Mouse (Mus musculus) NIH3T3 (cell line): ENCODE data around the gene Opn1sw.
"Not testable (repeated sequence)": the region's sequence is repeated elsewhere in the genome, so short reads cannot be mapped to it uniquely, and the experiment has no call there.

ENCODE experiments used
- DNase-seq: peaks from one replicate; pipeline ENCODE4 v3.0.0-alpha.2; 2012; ENCODE audit warnings: low read depth

Gene Opn1sw

DNA sequence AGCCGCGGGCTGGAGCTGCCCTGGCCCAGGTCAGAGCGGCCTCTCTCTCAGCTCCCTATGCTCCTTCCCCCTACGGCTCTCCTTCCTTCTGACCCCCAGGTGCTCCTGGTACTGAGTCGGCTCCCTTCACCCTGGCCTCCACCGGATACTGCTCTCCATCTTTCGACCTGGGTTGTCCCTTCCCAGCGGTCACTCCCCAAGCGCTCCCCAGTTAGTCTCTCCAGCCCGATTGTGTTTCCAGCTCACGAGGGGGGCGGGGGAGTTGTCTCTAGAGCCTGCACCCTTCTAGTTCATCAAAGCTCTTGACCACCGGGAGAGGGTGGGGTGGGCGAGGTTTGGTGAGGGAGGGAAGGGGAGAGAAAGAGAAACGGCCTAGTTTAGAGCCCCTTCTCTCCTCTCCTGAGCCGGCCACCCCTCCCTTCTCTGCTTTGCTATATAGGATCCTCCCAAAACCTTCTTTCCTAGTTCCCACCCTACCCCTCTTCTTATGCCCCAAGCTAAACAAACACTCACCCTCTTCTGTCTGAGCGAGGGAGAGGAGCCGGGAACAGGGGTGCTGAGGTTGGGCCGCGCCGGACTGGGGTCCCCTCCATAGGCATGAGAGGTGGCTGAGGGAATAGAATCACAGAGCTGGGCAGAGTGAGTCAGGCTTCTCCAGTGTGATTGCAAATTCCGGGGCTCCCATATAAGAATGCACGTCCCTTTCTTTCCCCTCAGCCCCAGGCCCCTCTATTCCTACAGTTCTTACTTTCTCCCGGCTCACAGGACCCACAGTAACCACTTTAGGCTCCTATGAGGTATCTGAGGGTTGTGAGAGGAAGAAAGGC, 8.7 kb upstream of the Opn1sw start:
- no peak for DNase-seq

DNA sequence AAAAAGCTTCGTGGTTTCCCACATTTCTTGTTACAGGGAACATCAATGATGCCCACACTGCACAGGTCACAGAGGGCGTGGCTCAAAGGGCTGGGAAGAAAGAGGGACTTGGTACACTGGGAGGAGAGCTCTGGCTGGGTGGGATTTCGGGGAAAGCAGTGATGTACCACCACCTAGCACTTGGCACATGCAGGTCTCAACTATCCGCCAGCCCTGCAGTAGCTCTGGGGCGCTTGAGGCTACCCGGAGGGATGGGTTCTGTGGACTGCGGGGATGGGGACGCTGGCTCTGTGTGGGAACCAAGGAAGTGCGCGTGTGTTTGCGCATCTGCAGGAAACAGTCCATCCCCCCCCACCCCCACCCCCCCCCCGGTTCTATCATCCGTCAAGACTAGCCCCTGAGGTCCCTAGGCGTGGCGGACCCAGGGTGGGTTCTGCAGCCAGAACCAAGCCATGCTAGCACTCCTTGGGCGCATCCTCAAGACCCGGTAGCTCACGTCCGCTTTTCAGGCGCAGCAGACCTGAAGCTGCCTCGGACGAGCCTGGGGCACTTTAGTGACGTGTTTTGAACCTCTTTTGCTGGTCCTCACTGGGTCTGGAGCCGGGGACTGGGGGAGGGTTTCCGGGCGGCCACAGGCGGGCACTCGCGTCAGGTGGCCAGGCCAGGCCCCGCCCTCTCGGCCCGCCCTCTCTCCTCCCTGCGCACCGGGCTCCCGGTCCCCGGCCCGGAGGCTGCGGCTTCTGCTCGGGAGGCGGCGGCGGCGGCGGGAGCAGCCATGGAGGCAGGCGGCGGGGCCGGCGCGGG, 7.8 kb upstream of the Opn1sw start, which contains the start of gene Ccdc136:
TSS of gene Ccdc136 (plus strand) at position 400 of the 804 bp plus-strand sequence.
- DNase-seq = peak; percentile 87

DNA sequence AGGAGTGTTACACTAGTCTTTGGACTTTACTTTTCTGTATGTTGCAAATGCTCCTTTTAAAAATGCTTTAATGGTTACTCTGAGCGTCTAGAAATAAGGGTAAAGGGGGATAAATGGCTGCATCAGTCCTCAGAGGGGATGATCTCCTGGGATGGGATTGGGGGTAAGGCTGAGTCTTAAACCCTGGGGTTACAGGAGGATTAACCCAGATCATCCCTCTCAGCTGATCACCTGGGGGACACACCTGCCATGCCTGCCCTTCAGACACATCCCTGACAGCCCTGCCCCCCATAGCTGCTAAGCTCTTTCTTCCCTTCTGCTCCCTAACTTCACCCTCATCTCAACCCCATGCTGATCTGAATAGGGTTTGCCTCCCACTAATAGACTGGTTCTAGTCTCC, 6.0 kb upstream of the Opn1sw start:
- no peak for DNase-seq

DNA sequence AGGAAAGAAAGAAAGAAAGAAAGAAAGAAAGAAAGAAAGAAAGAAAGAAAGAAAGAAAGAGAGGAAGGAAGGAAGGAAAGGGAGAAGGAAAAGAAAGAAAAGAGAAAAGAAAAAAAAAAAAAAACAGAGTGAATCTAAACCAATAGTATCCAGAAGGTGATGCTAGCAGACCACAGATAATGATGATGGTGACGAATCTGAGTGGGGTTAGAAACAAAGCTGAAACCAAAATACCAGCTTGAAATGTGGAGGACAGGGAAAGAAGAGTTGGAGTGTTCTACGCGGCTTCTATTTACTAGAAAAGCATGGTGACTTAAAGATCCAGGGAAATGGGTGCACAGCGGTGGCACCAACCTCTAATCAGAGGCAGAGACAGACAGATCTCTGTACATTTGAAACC, 3.5 kb upstream of the Opn1sw start:
- peak; percentile 69 for DNase-seq

DNA sequence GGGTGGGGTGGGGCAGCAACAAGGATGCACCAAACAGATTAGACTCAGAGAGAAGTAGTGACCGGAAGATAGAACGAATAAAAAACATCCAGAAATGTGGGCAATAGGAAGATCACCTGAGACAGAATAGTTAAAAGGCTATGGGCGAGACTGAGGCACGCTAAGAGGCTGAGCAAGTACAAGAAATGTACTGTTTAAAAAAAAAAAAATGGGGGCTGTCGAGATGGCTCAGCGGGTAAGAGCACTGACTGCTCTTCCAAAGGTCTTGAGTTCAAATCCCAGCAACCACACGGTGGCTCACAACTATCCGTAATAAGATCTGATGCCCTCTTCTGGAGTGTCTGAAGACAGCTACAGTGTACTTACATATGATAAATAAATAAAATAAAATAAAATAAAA, 3.0 kb upstream of the Opn1sw start:
- not testable (repeated sequence) for DNase-seq

DNA sequence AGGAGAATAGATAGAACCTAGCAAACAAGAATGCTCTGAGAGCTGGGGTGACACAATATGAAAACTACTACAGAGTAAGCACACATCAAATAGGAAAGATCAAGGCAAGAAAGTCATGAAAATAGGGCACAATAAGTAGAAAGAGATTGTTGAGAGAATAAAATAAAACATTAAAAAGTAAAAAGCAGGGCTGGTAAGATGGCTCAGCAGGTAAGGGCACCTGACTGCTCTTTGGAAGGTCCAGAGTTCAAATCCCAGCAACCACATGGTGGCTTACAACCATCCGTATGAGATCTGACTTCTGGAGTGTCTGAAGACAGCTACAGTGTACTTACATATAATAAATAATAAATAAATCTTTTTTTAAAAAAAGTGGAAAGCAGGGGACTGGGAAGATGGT, 2.2 kb upstream of the Opn1sw start:
- not testable (repeated sequence) for DNase-seq

DNA sequence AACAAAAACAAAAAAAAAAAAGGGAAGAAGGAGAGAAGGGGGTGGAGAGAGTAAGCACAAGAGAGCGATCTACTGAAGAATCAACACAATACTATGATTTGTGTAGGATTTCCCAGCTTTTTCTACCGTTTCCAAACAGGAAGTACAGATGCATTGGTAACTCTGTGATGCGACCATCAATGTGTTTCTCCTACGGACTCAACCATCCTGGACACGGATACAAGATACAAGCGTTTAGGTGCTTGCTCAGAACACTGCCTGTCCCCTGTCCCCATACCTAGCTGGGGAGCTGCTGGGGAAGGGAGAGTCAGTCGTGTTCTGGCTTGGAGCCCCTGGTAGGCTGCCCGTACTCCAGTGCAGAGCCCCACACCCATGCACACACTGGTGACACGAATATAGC, 1.2 kb upstream of the Opn1sw start:
- DNase-seq = no peak

DNA sequence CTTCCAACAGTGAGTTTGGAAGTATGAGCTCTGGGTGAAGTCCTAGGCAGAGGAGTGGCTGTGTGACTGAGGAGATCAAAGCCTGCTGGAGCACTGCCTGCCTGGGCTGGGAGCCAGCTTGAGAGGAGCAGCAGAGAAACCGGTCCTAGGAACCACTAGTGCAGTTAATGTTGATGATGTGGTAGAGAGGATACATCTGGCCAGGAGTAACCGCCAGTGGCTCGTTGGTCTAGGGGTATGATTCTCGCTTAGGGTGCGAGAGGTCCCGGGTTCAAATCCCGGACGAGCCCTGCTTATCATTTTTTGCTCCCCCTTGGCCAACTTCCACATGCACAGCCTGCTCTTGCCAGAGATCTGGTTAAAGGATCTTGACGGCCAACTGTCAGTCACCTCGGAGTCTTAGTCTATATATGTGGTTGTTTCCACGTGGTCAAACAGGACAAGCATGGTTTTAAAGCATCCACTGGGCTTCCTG, 375 bp upstream of the Opn1sw start:
- peak; percentile 97 for DNase-seq

DNA sequence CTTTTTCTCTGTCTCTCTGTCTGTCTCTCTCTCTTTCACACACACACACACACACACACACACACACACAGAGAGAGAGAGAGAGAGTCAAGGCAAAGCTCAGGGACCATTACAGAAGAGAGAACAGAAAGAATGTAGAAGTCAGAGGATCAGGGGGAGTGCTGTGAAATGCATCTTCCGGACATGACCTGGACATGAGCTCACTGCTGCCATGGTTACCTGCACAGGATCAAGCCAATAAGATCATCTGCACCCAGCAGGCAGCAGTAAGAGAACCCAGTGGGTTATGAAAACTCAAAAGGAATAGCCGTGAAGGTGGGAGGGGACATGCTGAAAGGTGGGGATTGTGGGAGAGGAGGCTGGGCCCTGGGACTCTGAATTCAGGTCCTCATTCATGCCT, 5.8 kb downstream of the Opn1sw start:
- no peak for DNase-seq

DNA sequence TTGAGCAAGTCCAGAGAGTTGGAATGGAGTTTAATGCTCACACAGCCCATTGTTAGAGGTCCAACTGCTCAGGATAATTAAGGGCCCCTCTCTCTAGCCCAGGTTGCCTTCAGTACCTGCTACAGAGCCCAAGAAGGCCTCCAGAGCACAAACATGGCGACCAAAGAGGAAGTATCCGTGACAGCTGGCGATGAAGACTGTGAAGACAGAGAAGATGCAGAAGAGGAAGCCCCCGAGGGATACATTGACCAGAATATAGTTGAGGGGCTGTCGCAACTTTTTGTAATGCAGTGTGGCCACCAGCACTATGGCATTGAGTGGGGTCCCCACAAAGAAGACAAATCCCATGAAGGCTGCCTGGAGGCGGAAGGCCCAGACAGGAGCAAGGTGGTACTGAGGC, 8.3 kb downstream of the Opn1sw start:
- DNase-seq = no peak

DNA sequence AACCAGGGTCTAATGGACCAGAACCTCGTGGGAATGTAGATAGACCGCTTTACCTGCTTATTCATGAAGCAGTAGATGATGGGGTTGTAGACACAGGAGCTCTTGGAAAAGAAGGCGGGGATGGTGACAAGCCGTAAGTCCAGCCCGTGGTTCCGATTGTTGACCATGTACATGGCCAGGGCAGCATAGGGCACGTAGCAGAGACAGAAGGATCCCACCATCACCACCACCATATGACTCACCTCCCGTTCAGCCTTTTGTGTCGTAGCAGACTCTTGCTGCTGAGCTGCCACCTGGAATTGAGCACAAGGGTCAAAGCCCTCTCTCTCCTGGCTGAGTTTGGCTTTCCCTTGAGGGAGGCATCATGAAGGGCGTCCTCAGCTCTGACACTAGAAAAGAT, 9.6 kb downstream of the Opn1sw start:
- no peak for DNase-seq

DNA sequence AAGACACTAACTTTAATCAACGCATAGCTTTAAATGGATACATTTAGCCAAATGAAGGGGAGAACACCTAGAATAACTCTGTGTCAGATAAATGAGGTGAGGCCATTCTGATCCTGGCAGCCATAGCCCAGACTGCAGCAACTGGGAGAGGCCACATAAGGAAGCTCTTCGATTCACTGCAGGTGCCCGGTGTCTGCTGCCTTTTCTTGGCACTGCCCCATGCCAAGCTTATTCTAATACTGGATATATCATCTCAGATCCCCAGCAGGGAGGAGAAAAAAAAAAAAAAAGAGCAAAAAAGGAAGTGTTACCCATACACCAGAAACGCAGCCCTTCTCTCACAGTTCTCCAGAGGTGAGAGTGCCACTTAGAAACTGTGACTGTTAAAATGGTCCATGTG, 10.9 kb downstream of the Opn1sw start:
- no peak for DNase-seq

DNA sequence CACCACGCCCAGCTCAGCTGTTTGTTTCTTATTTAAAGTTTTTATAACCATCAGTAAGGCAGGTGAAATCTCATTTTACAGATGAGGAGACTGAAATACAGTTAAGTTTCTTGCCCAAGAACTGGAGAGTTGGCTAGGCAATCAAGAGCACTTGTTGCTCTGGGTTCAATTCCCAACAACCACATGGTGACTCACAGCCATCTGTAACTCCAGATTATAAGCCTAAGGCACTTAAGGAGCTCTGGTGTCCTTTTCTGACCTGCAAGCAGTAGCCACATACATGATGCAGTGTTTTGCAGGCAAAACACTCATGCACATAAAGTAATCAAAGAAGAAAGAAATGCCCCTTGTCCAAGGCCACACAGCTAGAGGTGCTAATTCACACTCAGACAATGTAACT, 23.0 kb downstream of the Opn1sw start:
- peak; percentile 38 for DNase-seq

DNA sequence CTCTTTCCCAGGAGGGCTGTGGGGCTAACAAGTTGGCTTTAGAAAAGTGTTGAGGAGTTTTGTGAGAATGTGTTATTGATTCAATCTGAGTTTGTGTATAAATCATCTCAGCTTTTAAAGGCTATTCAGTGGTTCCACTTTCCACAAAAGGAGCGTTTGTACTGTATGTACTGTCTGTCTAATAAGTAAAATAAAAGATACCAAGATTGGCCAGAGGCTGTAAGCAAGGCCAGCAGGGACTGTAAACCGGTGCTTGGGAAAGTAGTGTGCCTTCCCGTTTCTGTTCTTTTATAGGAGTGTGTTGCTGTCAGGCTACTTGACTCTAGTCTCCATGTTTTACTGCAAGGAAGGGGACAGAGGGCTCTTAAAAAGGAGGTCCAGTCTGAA, 25.1 kb downstream of the Opn1sw start:
- DNase-seq = no peak

DNA sequence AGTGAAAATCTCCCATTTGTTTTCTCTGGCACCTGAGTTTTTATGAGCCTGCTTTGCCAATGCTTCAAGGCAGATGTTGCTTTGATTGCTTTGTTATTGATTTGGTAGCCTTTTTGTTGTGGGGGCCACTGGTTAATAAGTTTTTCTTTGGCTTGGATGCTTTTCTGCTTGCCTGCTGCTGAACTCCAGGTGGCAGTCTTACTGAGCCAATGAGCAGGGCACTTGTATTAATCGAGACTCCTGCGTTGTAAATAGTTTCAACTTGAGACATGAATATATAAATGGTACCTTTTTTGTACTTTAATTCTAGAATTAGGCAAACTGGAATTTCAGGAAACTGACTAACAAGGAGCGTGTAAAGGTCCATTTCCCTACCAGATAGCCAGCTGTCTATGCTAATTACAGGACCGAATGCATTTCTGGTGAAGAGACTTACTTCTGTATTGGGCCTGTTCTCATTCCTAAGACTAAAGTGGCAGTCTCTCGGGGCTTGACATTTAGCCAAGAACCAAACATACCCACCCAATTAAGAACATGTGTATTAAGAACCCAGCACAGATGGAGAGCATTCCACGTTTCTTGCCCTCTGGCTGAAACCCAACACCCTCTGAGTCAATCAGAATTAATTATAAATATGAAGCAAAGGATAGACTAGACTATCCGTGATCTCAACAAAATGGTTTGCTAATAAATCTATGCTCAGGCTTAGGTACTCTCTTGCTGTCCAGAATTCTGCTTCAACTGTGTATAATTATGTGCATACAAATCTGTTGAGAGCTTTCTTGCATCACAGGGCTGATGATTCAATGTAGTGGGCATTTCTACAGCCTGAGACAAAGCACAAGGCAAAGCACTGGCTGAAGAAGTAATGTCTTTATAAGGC, 25.8 kb downstream of the Opn1sw start:
- DNase-seq = peak; percentile 95

DNA sequence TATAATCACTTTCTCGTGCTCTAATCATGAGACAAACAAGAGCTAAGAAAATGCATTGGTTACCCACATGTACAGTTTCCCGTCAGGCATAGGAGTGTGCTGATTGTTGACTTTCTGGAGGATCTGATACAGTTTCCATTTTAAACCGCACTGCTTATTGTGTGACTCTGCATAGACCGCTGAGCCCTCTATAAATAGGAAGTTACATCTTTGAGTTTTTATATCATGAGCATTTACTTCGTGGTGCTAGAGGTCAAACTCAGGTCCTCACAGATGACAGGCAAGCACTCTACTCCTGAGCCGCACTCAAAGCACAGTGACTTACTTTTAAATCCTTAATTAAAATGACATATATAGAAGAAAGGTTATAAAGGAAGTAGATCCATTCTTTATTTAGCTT, 28.1 kb downstream of the Opn1sw start:
- DNase-seq = no peak

DNA sequence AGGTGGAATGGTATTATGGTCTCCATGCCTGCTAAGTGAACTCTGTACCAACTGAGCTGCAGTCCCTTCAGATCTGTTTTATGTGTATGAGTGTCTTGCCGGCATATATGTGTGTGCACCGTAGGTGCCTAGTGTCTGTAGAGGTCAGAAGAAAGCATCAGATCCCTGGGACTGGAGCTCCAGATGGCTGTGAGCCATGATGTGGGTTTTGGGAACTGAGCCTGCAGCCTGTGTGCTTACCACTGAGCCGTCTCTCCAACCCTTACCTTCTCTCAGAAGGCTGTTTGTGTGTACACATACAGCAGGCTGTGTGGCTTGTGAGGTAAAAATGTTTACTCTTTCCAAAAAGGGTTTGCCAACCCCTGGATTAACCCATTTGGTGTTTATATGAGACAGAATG, 28.9 kb downstream of the Opn1sw start:
- DNase-seq = no peak

DNA sequence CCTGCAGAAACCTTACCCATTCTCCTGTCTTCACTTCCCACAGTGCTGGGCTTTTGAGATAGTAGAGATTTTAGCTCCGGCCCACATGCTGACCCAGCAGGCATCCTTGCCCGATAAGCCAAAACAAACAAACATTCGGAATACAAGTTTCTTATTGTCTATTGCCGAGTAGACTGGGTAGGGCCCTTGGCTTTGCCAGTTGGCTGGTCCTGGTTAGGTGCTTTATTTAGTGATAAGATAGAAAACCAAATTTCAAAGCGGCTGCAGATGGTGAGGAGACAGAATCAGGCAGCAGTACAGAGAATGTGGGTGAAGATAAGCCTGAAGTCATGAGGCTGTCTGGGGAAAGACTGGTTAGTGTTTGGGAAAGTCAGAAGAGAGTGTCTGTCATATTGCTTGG, 35.5 kb downstream of the Opn1sw start:
- no peak for DNase-seq

DNA sequence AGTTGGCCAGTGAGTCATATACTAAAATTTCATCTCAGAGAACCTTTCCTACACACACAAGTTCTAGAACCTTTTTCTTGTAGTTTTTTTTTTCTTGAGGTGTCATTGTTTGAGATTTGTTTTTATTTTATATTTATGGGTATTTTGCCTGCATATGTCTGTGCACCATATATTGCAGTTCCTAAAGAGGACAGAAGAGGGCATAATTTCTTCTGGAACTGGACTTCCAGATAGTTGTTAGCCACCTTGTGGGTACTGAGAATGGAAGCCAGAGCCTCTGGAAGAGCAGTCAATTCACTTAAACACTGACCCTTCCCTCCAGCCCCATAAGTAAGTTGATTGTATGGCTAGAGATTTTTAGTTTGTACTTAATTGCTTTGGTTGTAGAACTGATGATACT, 36.7 kb downstream of the Opn1sw start:
- peak; percentile 59 for DNase-seq

DNA sequence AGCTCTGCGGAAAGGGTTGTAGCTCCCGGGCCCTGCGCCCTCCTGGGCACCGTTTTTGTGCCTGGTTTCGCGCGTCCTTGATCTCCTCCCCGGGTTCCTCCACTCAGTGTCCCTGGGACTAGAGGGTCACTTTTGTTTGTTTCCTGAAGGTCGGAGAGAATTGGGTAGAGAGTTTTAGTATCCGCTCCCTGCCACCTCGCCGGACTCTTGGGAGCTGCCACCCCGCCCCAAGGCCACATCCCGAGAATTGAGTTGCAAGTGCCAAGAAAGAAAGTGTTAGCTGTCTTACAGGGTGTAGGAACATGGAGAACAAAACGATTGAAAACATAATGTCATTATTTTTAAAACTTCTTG, 39.9 kb downstream of the Opn1sw start:
- DNase-seq = no peak

DNA sequence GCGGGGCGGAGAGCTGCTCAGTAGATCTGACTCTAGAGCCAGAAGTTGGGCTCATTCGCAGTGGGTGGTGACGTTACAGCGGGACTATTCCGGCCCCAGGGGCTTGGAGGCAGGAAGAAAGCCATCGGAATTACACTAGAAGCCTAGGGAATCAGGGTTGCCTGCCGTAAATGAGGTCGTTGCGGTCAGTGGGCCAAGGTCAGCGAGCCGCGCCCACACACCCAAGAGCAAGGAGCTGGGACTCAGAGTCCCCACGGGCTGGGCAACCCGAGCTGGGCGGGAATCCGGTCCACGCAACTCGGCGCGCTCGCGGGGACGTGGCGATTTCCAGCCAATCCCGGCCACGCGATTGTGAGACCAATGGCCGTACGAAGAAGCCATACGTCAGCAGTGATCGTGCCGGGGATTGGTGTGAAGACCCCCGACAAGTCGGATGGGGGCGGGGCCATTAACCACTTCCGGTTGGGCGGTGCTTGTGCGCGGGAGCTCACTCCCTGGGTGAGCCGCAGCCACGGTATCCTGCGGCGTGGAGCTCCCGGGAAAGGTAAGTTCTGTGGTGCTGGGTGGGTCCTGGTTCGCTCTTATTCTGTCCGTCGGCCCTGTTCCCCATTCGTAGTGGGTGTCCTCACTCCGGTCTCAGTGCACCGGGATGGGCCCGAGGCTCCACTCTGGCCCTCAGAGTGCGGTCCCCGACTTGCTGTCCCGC, 40.5 kb downstream of the Opn1sw start, which contains the start of gene Calu:
TSS of gene Calu (plus strand) at position 405 of the 706 bp plus-strand sequence.
- DNase-seq = peak; percentile 100

DNA sequence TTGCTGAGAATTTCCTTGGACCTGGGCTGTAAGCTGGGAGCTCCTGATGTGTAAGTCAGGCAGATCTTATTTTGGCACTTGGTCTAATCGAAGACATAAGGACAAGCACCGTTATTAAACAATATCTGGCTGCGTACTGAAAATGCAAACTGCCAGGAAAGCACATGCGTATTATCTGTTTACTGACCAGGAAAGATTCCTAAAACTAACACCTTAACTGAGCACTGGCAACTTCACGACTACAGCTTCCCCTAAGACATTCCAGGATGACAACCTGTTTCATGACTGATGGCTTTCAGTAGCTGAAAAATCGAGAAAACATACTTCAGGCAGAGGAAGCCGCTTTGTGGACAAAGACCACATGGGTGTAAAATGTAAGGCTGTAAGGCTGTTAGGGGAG, 41.1 kb downstream of the Opn1sw start:
- DNase-seq = no peak
